Mouse (Mus musculus): ENCODE data around the gene Rundc3b. TPM values are rescaled to one million over a fixed set of nuclear protein-coding genes. Genes with fewer than 3 reads are reported as not detected.

Rundc3b gene
- polyA plus RNA-seq, 1 experiment from 2014 or later = 0.93 TPM

GRCm38 (mm10) chr5:8487989-8488700, 134.6 kb downstream of the Rundc3b start:
- no peak overlapping the region for H3K4me2 ChIP-seq (replicated peaks; ENCODE audit: low read depth)
- TF ChIP-seq CTCF (IDR thresholded peaks at IDR 0.05; ENCODE audit: low read depth) (no peak), EP300 (optimal IDR thresholded peaks at IDR 0.05) (no peak)
- H3K4me3 ChIP-seq (ENCODE audit: low read depth, low read length) = no peak overlapping the region
- H3K4me1 ChIP-seq (replicated peaks; ENCODE audit: control insufficient read depth, insufficient read depth) = no peaks in the 10 kb centered on the region
- DNase-seq (ENCODE audit: low spot score) = no peak
- whole genome bisulfite sequencing = 80% methylated on average over 4 of the region's 4 CpGs
- no peaks in the 10 kb centered on the region for H3K27me3 ChIP-seq (ENCODE audit: control insufficient read depth, insufficient read depth, low read length)
- ATAC-seq (ENCODE audit: low FRiP score, low TSS enrichment) = no peak
- no peaks in the 10 kb centered on the region for H3K9me3 ChIP-seq (ENCODE audit: control insufficient read depth, low read length)
- H3K27ac ChIP-seq (replicated peaks) = no peak overlapping the region
- no peak overlapping the region for H3K9ac ChIP-seq (ENCODE audit: low read length)
- H3K36me3 ChIP-seq (ENCODE audit: control insufficient read depth, insufficient read depth, low read length) = no peaks in the 10 kb centered on the region

GRCm38 (mm10) chr5:8456561-8456960, 166.2 kb downstream of the Rundc3b start:
- H3K9ac ChIP-seq (ENCODE audit: low read length) = no peak overlapping the region
- no peak for TF ChIP-seq CTCF (IDR thresholded peaks at IDR 0.05; ENCODE audit: low read depth)
- TF ChIP-seq EP300 (optimal IDR thresholded peaks at IDR 0.05) = no peak
- DNase-seq (ENCODE audit: low spot score) (no peak), ATAC-seq (ENCODE audit: low FRiP score, low TSS enrichment) (no peak)
- H3K27ac ChIP-seq (replicated peaks) = no peak overlapping the region
- no peaks in the 10 kb centered on the region for H3K9me3 ChIP-seq (ENCODE audit: control insufficient read depth, low read length)
- no peak overlapping the region for H3K4me3 ChIP-seq (ENCODE audit: low read depth, low read length)
- H3K36me3 ChIP-seq (ENCODE audit: control insufficient read depth, insufficient read depth, low read length) = 0 out of 2 replicates have a peak, but pooled peaks cover 2% of the 10 kb centered on the region
- H3K4me2 ChIP-seq (replicated peaks; ENCODE audit: low read depth) = no peak overlapping the region
- no peaks in the 10 kb centered on the region for H3K27me3 ChIP-seq (ENCODE audit: control insufficient read depth, insufficient read depth, low read length)
- 73% methylated on average over 5 of the region's 5 CpGs for WGBS
- no peaks in the 10 kb centered on the region for H3K4me1 ChIP-seq (replicated peaks; ENCODE audit: control insufficient read depth, insufficient read depth)

GRCm38 (mm10) chr5:8455565-8455964, 167.2 kb downstream of the Rundc3b start:
- H3K9ac ChIP-seq (ENCODE audit: low read length) = no peak overlapping the region

More at GRCm38 (mm10) chr5:8455565-8455964, 167.2 kb downstream of the Rundc3b start:
- no peak overlapping the region for H3K4me2 ChIP-seq (replicated peaks; ENCODE audit: low read depth)
- no peaks in the 10 kb centered on the region for H3K27me3 ChIP-seq (ENCODE audit: control insufficient read depth, insufficient read depth, low read length)
- TF ChIP-seq EP300 (optimal IDR thresholded peaks at IDR 0.05) = no peak
- no peak for TF ChIP-seq CTCF (IDR thresholded peaks at IDR 0.05; ENCODE audit: low read depth)
- 0 out of 2 replicates have a peak, but pooled peaks cover under 1% of the 10 kb centered on the region for H3K36me3 ChIP-seq (ENCODE audit: control insufficient read depth, insufficient read depth, low read length)
- no peaks in the 10 kb centered on the region for H3K4me1 ChIP-seq (replicated peaks; ENCODE audit: control insufficient read depth, insufficient read depth)
- no peak for ATAC-seq (ENCODE audit: low FRiP score, low TSS enrichment)
- H3K9me3 ChIP-seq (ENCODE audit: control insufficient read depth, low read length) = no peaks in the 10 kb centered on the region
- no peak overlapping the region for H3K27ac ChIP-seq (replicated peaks)
- H3K4me3 ChIP-seq (ENCODE audit: low read depth, low read length) = no peak overlapping the region
- no peak for DNase-seq (ENCODE audit: low spot score)

Other genes with a start within 250 kb of the Rundc3b start
- 9.5 and 10.6 TPM in 2 replicates for gene Dbf4, start 200.2 kb downstream of the Rundc3b start, polyA plus RNA-seq (2015; fragmentation: Nextera tagmentation; extraction: Ambion mirVana)
- 6.5 and 7.1 TPM in 2 replicates for gene Slc25a40, start 200.1 kb downstream of the Rundc3b start, polyA plus RNA-seq (2015; fragmentation: Nextera tagmentation; extraction: Ambion mirVana)
- gene Abcb1a, start 37.1 kb upstream of the Rundc3b start, polyA plus RNA-seq (2015; fragmentation: Nextera tagmentation; extraction: Ambion mirVana) = 0.85 and 1.8 TPM in 2 replicates
- 2.2 and 2.6 TPM in 2 replicates for gene Abcb1b, start 175.2 kb upstream of the Rundc3b start, polyA plus RNA-seq (2015; fragmentation: Nextera tagmentation; extraction: Ambion mirVana)

Data from stomach, postnatal 0 days (tissue).